Mouse (Mus musculus): ENCODE data around the gene Mtfp1. TPM values are rescaled to one million over a fixed set of nuclear protein-coding genes. Genes with fewer than 3 reads are reported as not detected.
A peak's percentile ranks its signal among the peaks of the same experiment; 100 is the strongest.

Gene Mtfp1
- polyA plus RNA-seq, 1 experiment from 2014 or later = 18.6 TPM

GRCm38 (mm10) chr11:4122742-4123579, 27.7 kb upstream of the Mtfp1 start, which contains the start of gene Sec14l2:
Sec14l2 (minus strand) TSS chr11:4123415.
- Histone ChIP-seq H3K4me3 (replicated peaks; ENCODE audit: low read depth, low read length) (no peak within 1 kb of the TSS), H3K9ac (ENCODE audit: low read depth, low read length) (no peak within 1 kb of the TSS), H3K4me1 (replicated peaks; ENCODE audit: insufficient read depth, low read length) (peaks cover 7% of the 10 kb centered on the region; the same call in 1 of the 2 replicates), H3K27ac (no peak within 1 kb of the TSS), H3K27me3 (ENCODE audit: insufficient read depth, low read length) (no peaks in the 10 kb centered on the region), H3K36me3 (ENCODE audit: insufficient read depth, low read length) (no peaks in the 10 kb centered on the region), H3K4me2 (ENCODE audit: low read length) (no peak within 1 kb of the TSS), H3K9me3 (replicated peaks; ENCODE audit: low read length) (no peaks in the 10 kb centered on the region)
- TF ChIP-seq CTCF (IDR thresholded peaks at IDR 0.05; ENCODE audit: low read depth) = no peak
- ATAC-seq (replicated peaks; ENCODE audit: low FRiP score, low read depth) = no peak
- peak; percentile 13 for DNase-seq (ENCODE audit: low spot score)
- WGBS = 80% methylated on average over 10 of the region's 10 CpGs

- DNase-seq (ENCODE audit: low spot score) (no peak), ATAC-seq (replicated peaks; ENCODE audit: low FRiP score, low read depth) (no peak)
- no peak overlapping the region for H3K4me3 ChIP-seq (replicated peaks; ENCODE audit: low read depth, low read length)
- WGBS = 80% methylated on average over 5 of the region's 5 CpGs
- no peak overlapping the region for H3K4me2 ChIP-seq (ENCODE audit: low read length)
- no peaks in the 10 kb centered on the region for H3K27me3 ChIP-seq (ENCODE audit: insufficient read depth, low read length)
- H3K36me3 ChIP-seq (ENCODE audit: insufficient read depth, low read length) = no peaks in the 10 kb centered on the region
- no peak overlapping the region for H3K27ac ChIP-seq
- H3K4me1 ChIP-seq (replicated peaks; ENCODE audit: insufficient read depth, low read length) = peaks cover 11% of the 10 kb centered on the region; the same call in 1 of the 2 replicates
- no peaks in the 10 kb centered on the region for H3K9me3 ChIP-seq (replicated peaks; ENCODE audit: low read length)
- no peak for TF ChIP-seq CTCF (IDR thresholded peaks at IDR 0.05; ENCODE audit: low read depth)
- no peak overlapping the region for H3K9ac ChIP-seq (ENCODE audit: low read depth, low read length)
Observed at GRCm38 (mm10) chr11:4122226-4122625, 27.0 kb upstream of the Mtfp1 start.

- no peak overlapping the region for H3K9ac ChIP-seq (ENCODE audit: low read depth, low read length)
- no peak for ATAC-seq (replicated peaks; ENCODE audit: low FRiP score, low read depth)
Observed at GRCm38 (mm10) chr11:4121691-4122090, 26.4 kb upstream of the Mtfp1 start.

GRCm38 (mm10) chr11:4119635-4120034, 24.4 kb upstream of the Mtfp1 start:
- H3K4me2 ChIP-seq (ENCODE audit: low read length) = no peak overlapping the region
- H3K9ac ChIP-seq (ENCODE audit: low read depth, low read length) = no peak overlapping the region
- H3K9me3 ChIP-seq (replicated peaks; ENCODE audit: low read length) = no peaks in the 10 kb centered on the region
- ATAC-seq (replicated peaks; ENCODE audit: low FRiP score, low read depth) (no peak), DNase-seq (ENCODE audit: low spot score) (no peak)
- 60% methylated on average over 5 of the region's 5 CpGs for WGBS
- no peaks in the 10 kb centered on the region for H3K27me3 ChIP-seq (ENCODE audit: insufficient read depth, low read length)
- no peak overlapping the region for H3K4me3 ChIP-seq (replicated peaks; ENCODE audit: low read depth, low read length)
- TF ChIP-seq CTCF (IDR thresholded peaks at IDR 0.05; ENCODE audit: low read depth) = no peak
- peaks cover 11% of the 10 kb centered on the region; the same call in 1 of the 2 replicates for H3K4me1 ChIP-seq (replicated peaks; ENCODE audit: insufficient read depth, low read length)
- no peak overlapping the region for H3K27ac ChIP-seq
- H3K36me3 ChIP-seq (ENCODE audit: insufficient read depth, low read length) = no peaks in the 10 kb centered on the region

More at GRCm38 (mm10) chr11:4121691-4122090, 26.4 kb upstream of the Mtfp1 start:
- Histone ChIP-seq H3K36me3 (ENCODE audit: insufficient read depth, low read length) (no peaks in the 10 kb centered on the region), H3K27ac (no peak overlapping the region), H3K4me2 (ENCODE audit: low read length) (no peak overlapping the region), H3K4me1 (replicated peaks; ENCODE audit: insufficient read depth, low read length) (peaks cover 11% of the 10 kb centered on the region; the same call in 1 of the 2 replicates), H3K4me3 (replicated peaks; ENCODE audit: low read depth, low read length) (no peak overlapping the region), H3K9me3 (replicated peaks; ENCODE audit: low read length) (no peaks in the 10 kb centered on the region), H3K27me3 (ENCODE audit: insufficient read depth, low read length) (no peaks in the 10 kb centered on the region)
- no peak for TF ChIP-seq CTCF (IDR thresholded peaks at IDR 0.05; ENCODE audit: low read depth)
- no peak for DNase-seq (ENCODE audit: low spot score)
- WGBS = 73% methylated on average over 3 of the region's 3 CpGs

GRCm38 (mm10) chr11:4118081-4118921, 23.1 kb upstream of the Mtfp1 start:
- ATAC-seq (replicated peaks; ENCODE audit: low FRiP score, low read depth) (peak; percentile 45), DNase-seq (ENCODE audit: low spot score) (peak; percentile 62)
- H3K9ac ChIP-seq (ENCODE audit: low read depth, low read length) = peak overlapping the region; percentile 52
- H3K9me3 ChIP-seq (replicated peaks; ENCODE audit: low read length) = no peaks in the 10 kb centered on the region
- no peaks in the 10 kb centered on the region for H3K36me3 ChIP-seq (ENCODE audit: insufficient read depth, low read length)
- peak overlapping the region; percentile 43 for H3K4me3 ChIP-seq (replicated peaks; ENCODE audit: low read depth, low read length)
- WGBS = under 1% methylated on average over 41 of the region's 41 CpGs
- TF ChIP-seq CTCF (IDR thresholded peaks at IDR 0.05; ENCODE audit: low read depth) = no peak
- H3K4me2 ChIP-seq (ENCODE audit: low read length) = peak overlapping the region; percentile 84
- H3K4me1 ChIP-seq (replicated peaks; ENCODE audit: insufficient read depth, low read length) = peaks cover 11% of the 10 kb centered on the region; the same call in 1 of the 2 replicates
- no peak overlapping the region for H3K27ac ChIP-seq
- no peaks in the 10 kb centered on the region for H3K27me3 ChIP-seq (ENCODE audit: insufficient read depth, low read length)
